Mouse (Mus musculus) urinary bladder, postnatal 36 days (tissue): Measurements from ENCODE around the gene Fbxw27.
"Not testable (repeated sequence)": the region's sequence is repeated elsewhere in the genome, so short reads cannot be mapped to it uniquely, and the experiment has no call there.

Experiments used
- DNase-seq, 2 experiments: peaks; one replicate each; pipeline ENCODE4 v3.0.0; 2022; ENCODE audit warnings: low spot score in 2 of 2, mixed read lengths in 1 of 2

Gene Fbxw27

DNA sequence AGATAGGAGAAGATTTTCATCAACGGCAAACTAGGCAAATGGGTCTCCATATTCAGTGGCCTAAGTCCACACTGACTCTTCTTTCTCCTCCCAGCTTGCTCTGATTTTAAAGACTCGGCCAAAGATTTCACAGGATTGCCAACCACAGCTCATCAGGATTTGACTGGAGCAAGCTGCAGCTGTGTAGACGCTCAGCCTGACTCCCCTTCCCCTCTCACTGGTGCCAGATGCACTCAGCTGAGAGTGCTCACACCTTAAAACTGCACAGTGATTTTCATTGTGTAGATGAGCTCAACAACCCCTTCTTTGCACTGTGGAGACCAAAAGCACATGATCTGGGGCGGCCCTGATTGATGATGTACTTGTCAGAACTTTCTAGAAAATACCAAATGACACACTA is at the start of gene Fbxw27:
TSS of gene Fbxw27 (minus strand) at position 101 of the 400 bp plus-strand sequence.
- DNase-seq = not testable (repeated sequence)

DNA sequence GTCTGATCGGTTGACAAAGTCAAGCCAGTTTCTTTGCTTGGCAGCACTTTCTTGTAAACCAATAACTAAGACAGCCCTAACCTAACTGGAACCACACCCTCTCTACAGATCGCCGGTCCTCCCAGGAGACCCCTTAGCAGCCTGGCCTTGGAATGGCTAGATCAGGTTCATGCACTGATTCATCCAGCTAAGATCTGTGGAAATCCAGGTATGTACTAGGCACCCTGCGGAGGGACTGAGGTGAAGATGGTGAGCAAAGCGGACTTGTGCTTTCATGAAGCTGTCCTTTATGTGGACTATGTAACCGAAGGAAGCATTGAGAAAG is 42.6 kb upstream of the Fbxw27 start:
- DNase-seq = no peak

DNA sequence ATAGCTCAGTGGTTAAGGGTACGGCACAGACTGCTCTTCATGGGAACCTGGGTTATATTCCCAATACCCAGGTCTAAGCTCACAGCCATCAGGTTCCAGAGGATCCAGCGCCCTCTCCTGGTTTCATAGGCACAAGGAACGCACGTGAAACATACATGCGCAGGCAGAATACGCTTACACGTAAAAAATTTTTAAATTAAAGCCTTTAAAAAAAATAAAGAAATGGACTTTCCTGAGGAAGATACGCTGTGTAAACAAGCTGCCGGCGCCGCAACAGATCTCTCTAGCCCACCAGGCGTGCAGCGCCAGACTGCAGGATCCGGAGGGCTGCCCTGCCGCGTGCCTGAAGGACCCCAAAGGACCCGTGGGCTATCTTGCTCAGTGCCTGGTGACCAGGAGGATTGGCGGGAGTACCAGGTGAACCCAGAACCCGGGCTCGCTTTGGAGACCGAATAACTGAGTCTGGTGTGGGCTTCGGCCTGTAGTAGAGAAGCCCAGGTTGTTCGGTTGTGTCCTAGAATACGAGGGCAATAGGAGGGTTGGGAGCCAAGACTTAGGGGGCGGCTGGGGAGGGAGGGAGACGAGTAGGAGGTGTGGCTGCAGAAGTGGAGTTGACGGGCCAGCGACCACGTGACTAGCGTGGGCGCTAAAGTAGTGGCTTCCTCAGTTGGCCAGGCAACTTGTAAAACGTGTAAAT is 42.1 kb upstream of the Fbxw27 start, which contains the start of gene Nme6:
TSS of gene Nme6 (plus strand) at position 359 of the 697 bp plus-strand sequence.
- peak; percentile 74 to 82 for DNase-seq

DNA sequence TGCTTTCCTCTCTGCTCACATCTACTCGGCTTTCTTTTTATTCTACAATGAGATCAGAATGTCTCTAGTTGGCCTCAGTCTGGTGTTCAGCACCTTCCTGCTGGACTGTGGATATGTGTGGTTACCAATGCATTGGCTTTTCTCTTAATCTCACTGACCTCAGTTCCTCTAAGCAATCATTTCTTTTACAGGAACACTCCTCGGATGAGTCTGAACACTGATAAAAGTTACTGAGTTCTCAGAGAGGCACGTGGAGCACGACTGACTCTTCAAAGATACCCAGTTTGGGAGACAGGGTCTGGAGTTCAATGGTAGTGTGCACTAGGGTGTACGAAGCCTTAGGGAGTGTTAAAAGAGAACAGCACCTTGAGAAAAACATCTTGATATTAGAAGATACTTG is 35.7 kb upstream of the Fbxw27 start:
- no peak for DNase-seq

DNA sequence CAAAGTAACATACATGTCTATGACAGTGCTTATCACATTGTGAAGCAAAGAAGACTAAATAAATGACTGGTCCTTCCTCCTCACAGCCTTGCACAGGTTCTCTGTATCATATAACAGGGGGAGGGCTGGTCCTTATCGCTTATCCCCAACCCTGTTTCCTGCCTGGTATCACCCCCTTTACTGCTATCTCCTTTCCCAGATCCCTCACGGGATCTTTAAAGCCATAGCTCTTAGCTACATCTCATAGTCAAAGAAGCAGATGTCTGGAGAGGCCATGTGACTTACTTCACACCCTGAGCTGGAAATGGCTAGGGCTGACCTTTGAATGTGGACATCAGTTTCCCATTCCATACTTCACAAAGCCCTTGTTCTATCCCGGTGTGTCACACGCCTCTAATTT is 35.3 kb upstream of the Fbxw27 start:
- DNase-seq = no peak

DNA sequence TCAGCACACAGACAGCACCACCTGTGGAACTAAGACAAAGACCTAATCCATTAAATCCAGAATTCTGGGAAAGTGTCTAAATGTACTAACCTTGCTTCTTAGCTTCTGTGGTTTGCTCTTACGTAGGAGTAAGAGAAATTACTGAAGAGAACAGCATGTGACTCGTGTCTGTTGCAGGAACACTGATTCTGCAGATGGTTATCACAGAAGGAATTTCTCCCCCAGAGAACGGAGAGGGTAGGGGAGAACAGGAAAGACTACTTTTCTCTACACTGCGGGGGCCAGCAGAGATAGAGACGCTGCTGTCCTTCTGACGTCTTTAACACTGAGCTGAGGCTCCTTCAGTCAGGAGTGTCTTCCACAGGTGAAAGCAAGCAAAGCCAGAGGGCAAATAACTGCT is 25.9 kb upstream of the Fbxw27 start:
- DNase-seq = no peak

DNA sequence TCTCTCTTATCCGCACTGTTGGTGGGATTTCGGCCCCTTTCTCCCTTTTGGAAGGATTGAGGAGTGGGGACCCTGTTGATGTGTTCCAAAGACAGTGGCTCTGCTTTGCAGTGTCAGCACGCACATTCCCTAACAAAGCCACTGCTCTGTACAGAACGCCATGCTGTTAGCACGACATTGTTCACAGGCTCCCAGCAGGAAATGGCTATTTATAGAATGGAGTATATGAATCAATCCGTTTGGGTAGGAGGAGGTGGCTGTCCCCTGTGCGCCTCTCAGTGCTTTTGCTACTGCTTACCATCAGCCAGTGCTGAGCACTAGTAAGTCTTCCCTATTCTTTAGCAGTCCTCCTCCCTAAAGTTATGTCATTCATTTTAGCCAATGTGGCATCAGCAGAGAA is 23.0 kb upstream of the Fbxw27 start:
- DNase-seq = no peak

DNA sequence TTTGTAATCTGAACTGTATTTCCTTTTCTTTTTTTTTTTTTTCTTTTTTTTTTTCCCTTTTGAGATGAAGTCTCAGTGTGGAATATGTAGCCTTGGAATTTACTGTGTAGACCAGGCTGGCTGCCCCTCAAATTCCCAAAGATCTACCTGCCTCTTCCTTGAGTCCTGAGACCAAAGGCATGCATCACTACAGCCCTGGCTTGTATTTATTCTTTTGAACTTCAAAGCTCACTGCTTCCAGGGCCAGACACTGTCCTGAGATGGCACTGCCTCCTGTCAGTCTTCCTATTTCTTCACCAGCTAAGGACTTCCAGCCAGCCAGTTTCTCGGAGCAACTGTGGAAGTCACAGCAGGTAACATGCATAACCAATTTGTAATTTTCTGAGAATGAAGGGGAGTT is 21.5 kb upstream of the Fbxw27 start, which contains the start of gene Spink8:
TSS of gene Spink8 (plus strand) at position 301 of the 400 bp plus-strand sequence.
- no peak for DNase-seq

DNA sequence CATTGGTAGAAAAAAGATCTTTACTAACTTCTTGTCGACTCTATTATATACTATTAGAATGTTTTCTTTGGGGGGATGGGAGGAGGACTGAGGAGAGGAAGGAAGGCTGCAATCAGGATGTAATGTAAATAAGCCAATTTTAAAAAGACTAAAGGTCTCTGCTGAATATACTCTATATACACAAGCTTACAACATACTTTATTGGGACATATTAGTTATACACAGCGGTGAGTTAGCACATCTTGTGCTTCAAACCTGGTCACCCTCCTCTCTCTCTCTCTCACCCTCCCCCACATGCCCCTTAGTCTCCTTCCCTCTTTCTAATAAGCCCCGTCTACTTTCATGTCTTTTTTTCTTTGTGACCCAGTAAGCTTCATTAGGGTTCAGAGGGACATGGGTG is 17.4 kb upstream of the Fbxw27 start:
- DNase-seq = no peak

DNA sequence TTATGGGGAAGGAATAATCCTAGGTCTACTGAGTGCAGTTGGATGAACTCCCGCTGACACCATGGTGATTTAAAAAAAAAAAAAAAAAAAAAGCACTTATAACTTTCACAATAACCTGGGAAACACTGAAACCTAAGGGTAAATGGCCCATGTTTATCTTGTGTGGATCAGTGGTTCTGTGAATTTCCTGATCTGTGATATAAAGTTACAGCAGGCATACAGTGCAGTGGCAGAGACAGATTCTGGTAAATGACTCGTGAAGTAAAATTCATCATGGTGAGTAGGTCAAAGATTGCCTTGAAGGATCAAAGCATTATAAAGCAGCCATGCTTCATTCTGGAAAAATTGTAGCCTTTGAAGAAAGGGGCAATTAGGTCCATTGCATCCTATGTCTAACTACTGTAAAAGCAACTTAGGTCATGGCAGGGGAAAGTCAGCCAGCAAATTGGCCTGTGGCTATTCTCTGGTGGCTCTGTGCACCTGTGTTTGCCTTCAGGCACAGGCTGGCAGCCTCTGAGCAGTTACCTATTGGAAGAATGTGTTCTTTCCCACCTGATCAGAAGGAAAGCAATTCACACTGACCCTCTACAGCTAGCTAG is 16.3 kb upstream of the Fbxw27 start:
- DNase-seq = no peak

DNA sequence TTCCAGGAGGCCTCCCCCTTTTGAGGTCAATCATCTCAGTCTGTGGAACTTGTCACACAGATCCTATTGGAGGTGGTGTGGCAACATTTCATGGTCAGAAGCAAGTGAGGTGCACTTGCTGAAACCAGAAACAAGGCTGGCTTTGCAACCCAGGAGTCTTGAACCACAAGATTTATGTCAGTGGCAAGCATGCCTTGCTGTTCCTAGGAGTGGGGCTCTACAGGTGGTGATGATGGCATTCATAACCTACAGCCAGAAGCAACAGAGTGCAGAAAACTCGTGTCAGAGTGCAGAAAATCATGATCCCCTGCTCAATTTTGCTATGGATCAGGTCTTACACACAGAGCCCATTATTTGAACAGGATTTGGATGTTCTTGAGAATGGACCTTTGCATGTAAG is 15.8 kb upstream of the Fbxw27 start:
- DNase-seq = no peak

DNA sequence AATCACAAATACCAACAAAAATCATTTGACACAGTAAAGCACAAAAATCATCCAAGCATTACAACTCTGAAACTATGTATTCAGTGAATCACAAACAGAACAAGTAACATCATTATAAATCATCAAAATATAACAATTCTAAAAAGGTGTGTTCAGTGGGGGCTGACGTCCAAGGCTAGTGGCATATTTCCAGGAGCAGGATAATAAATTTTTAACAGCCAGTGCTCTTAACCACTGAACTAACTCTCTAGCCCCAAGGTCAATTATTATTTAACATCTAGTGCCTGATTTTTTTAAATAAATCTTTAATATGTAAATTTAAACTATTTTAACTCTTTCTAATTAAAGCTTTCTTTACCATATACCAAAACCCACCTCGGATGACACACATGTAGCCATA is 15.1 kb upstream of the Fbxw27 start:
- DNase-seq = not testable (repeated sequence)

DNA sequence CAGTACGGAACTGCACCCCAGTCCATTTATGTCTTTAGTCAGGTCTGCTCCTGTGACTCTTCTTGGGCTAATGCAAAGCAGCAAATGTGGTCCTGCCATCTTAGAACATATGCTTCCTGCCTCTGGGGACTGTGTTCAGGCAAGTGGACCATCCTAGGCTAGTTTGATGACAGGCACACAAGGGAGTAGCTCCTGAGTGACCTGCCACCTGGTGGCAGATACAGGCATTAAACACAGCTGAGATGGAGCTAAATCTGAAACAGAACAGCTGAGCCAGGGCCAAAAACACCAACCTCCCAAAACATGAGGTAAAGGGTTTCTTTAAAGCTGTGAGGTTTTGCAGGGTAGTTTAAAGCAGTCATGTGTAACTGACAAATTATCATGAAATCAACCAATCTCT is 7.6 kb upstream of the Fbxw27 start:
- peak in 1 of 2 experiments; percentile 3 for DNase-seq

DNA sequence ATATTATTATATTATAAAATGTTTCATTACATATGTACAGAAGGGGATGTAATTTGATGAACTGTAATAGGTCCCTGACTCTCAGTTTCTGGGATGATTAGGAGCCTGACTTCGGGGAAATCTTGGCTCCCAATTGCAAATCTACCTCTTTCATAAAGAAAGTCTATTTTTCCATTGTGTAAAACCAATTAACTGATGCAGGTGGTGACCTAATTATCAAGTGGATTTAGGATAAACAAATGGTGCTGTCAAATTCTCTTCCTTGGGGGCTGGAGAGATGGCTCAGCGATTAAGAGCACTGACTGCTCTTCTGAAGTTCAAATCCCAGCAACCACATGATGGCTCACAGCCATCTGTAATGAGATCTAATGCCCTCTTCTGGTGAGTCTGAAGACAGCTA is 5.3 kb upstream of the Fbxw27 start:
- DNase-seq = no peak

DNA sequence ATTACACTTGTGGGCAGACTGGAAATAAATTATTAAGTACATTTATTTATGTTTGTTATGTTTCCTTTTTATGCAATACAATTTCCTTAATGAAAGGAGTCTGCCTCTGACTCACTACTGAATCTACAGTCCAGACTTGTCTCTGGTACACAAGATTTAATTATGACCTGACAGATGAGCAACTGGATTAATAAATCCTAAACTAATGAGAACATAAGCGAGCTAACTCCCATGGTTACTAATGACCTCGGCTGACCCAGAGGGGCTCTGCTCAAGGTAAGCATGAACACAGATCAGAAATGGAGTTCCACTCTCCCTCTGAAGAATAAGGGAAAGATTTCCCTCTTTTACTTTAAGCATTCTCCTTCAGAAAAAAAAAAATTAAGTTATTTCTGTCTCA is 4.8 kb upstream of the Fbxw27 start:
- DNase-seq = no peak

DNA sequence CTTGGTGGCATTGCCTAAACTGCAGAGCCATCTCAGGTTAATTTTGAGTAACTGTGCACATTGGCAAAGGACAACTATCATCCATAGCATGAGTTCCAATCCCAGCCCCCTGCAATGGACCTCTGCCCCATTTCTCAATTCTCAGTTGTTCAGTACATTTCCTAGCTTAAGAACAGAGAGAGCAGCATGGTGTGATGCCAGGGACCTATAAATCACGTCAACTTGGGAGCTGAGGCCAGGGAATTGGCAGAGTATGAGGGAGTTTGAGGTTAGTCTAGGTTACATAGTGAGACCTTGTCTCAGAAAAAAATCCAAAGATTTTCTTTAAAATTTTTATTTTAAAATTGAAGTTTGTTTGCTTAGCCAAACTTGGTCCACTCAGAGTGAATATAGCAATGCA is 23.6 kb downstream of the Fbxw27 start:
- peak in 1 of 2 experiments; percentile 51 for DNase-seq

DNA sequence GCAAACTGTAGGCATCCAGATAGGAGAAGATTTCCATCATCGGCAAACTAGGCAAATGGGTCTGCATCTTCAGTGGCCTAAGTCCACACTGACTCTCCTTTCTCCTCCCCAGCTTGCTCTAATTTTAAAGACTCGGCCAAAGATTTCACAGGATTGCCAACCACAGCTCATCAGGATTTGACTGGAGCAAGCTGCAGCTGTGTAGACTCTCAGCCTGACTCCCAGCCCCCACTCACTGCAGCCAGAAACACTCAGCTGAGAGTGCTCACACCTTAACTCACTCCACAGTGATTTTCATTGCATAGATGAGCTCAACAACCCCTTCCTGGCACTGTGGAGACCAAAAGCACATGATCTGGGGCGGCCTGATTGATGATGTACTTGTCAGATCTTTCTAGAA is 44.5 kb downstream of the Fbxw27 start, which contains the start of gene Fbxw26:
TSS of gene Fbxw26 (minus strand) at position 101 of the 400 bp plus-strand sequence.
- DNase-seq = not testable (repeated sequence)
